Mouse (Mus musculus): ENCODE results near the gene E030018B13Rik. TPM values are rescaled to one million over a fixed set of nuclear protein-coding genes. Genes with fewer than 3 reads are reported as not detected.

Gene E030018B13Rik
- total RNA-seq, 2 experiments from 2014 or later: not detected

- DNase-seq (ENCODE audit: low spot score in 2 of 2): no peak
These were observed 1.8 kb upstream of the E030018B13Rik start for GRCm38 (mm10) chr7:63914891-63915290.

GRCm38 (mm10) chr7:63917693-63918092, 1.0 kb downstream of the E030018B13Rik start:
- DNase-seq (ENCODE audit: low spot score in 2 of 2): peak; percentile 59 to 61

- DNase-seq (ENCODE audit: low spot score in 2 of 2): no peak
These were observed 2.4 kb downstream of the E030018B13Rik start for GRCm38 (mm10) chr7:63918771-63919768.

- DNase-seq (ENCODE audit: low spot score in 2 of 2): no peak
These were observed 5.4 kb downstream of the E030018B13Rik start for GRCm38 (mm10) chr7:63921909-63922562.

- no peak for DNase-seq (ENCODE audit: low spot score in 2 of 2)
These were observed 5.9 kb downstream of the E030018B13Rik start for GRCm38 (mm10) chr7:63922571-63922970.

GRCm38 (mm10) chr7:63922975-63923374, 6.3 kb downstream of the E030018B13Rik start:
- no peak for DNase-seq (ENCODE audit: low spot score in 2 of 2)

- no peak for DNase-seq (ENCODE audit: low spot score in 2 of 2)
These were observed 7.5 kb downstream of the E030018B13Rik start for GRCm38 (mm10) chr7:63924151-63924550.

GRCm38 (mm10) chr7:63924747-63925412, 8.2 kb downstream of the E030018B13Rik start:
- DNase-seq (ENCODE audit: low spot score in 2 of 2): peak; percentile 85 to 92

GRCm38 (mm10) chr7:63925413-63926360, 9.0 kb downstream of the E030018B13Rik start:
- peak; percentile 70 to 82 for DNase-seq (ENCODE audit: low spot score in 2 of 2)

- no peak for DNase-seq (ENCODE audit: low spot score in 2 of 2)
These were observed 9.8 kb downstream of the E030018B13Rik start for GRCm38 (mm10) chr7:63926492-63926891.

- DNase-seq (ENCODE audit: low spot score in 2 of 2): no peak
These were observed 10.5 kb downstream of the E030018B13Rik start for GRCm38 (mm10) chr7:63927121-63927520.

- DNase-seq (ENCODE audit: low spot score in 2 of 2): no peak
These were observed 12.4 kb downstream of the E030018B13Rik start for GRCm38 (mm10) chr7:63929080-63929479.

GRCm38 (mm10) chr7:63930132-63930531, 13.5 kb downstream of the E030018B13Rik start:
- DNase-seq (ENCODE audit: low spot score in 2 of 2): no peak

- no peak for DNase-seq (ENCODE audit: low spot score in 2 of 2)
These were observed 14.1 kb downstream of the E030018B13Rik start for GRCm38 (mm10) chr7:63930766-63931165.

GRCm38 (mm10) chr7:63932461-63932860, 15.8 kb downstream of the E030018B13Rik start:
- no peak for DNase-seq (ENCODE audit: low spot score in 2 of 2)

GRCm38 (mm10) chr7:63933905-63934304, 17.2 kb downstream of the E030018B13Rik start:
- DNase-seq (ENCODE audit: low spot score in 2 of 2): no peak

- no peak for DNase-seq (ENCODE audit: low spot score in 2 of 2)
These were observed 17.9 kb downstream of the E030018B13Rik start for GRCm38 (mm10) chr7:63934530-63934929.

- DNase-seq (ENCODE audit: low spot score in 2 of 2): no peak
These were observed 19.1 kb downstream of the E030018B13Rik start for GRCm38 (mm10) chr7:63935809-63936187.

GRCm38 (mm10) chr7:63936188-63936985, 19.7 kb downstream of the E030018B13Rik start:
- DNase-seq (ENCODE audit: low spot score in 2 of 2): peak; percentile 79 to 81

GRCm38 (mm10) chr7:63936986-63937235, 20.3 kb downstream of the E030018B13Rik start:
- no peak for DNase-seq (ENCODE audit: low spot score in 2 of 2)

All from left cerebral cortex, adult 18-20 months (tissue).